Mouse (Mus musculus) common myeloid progenitor, adult 5-6 weeks (primary cell): Measurements from ENCODE around the gene Elf2. TPM values are rescaled to one million over a fixed set of nuclear protein-coding genes. Genes with fewer than 3 reads are reported as not detected.
"Not testable (repeated sequence)": the region's sequence is repeated elsewhere in the genome, so short reads cannot be mapped to it uniquely, and the experiment has no call there.

Experiments used
- ATAC-seq: replicated peaks from 2 replicates; pipeline ENCODE4 v1.8.0; 2016; ENCODE audit warnings: low read depth, mild to moderate bottlenecking, moderate TSS enrichment, inconsistent platforms; ENCODE audit not compliant: poor library complexity, severe bottlenecking
- total RNA-seq: library from RNA; stranded (forward); fragments of 200-1000, 187-1606 nt; gene quantifications from 2 replicates; pipeline ENCODE4 v1.2.3, GENCODE M21; 2017

Gene Elf2
- total RNA-seq, 1 experiment from 2014 or later: 129 TPM

DNA sequence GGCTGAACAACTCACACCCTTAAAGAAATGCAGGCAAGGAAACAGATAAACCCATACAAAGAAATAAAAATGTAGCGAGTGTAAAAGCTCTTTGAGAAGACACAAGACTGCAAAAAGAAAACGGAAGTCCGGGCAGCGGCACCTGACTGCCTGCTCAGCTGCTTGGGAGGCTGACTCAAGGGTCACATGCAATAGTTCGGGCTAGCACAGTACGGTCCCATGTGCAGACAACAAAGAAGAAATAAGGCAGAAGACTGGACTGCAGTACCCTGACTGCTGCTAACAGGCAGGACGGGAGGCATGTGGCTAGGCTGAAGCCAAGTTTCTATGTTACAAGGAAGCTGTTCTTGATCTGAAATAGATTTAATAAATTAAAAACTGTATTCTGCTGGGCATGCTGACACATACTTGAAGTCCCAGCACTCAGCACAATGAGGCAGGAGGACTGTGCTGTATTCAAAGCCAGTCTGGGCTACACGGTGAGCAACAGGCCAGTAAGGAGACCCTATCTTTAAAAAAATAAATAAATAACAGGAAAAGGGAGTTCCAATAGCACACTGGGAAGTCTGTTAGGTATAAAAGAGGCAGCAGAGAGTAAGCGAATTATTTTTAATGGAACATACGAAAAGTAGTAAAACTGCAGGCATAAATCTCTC, 7.1 kb downstream of the Elf2 start:
- peak; percentile 80 for ATAC-seq

DNA sequence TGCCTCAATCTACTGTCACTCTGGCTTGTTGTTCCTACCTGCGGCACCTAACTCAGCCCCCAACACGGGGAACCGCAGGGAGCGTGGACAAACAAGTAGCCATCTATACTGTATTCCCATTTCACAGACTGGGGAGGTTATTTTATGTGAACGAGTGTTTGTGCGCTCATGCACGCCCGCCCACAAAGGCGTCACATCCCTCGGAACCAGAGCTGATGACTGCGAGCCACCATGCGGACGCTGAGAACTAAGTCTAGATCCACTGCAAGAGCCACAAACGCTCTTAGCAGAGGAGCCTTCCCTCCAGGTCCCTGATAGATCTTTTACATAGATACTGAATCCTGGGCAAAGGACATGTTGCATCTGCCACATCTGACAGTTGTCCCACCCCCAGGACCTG, 10.4 kb downstream of the Elf2 start:
- ATAC-seq: no peak

DNA sequence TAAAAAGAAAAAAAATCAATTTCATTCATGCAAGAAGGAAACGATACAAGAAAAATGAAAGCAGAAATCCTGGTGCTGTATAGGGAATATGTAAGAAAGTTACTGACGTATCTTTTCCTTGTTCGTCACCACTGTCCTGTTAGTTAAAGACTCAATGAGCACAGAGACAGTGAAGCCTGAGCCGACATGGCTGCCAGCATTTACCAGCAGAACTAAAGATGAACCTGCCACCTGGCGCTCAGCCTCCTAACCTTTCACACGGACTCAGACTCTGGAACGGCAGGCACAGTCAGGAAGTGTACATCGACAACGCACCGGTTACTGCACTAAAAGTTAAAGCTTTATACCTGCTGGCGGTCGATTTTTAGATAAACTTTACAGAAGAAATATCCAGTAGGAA, 11.9 kb downstream of the Elf2 start:
- ATAC-seq: no peak

DNA sequence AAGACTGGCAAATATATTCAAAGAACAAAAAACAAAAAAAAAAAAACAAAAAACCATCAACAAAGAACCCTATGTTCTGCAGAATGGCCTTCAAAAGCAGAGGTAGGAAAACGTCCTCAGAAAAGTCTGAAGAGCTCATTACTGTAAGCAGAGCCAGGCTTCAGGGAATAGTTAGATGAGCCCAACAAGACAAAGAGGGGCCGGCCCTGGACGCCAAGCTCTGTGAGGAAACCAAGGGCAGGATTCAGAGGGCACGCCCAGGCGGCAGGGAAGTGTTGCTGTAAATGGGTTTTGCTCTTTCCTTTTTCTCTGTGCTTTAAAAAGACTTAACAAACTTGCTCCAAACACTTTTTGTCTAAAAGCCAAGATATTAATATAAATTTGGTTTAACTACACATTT, 12.6 kb downstream of the Elf2 start:
- no peak for ATAC-seq

DNA sequence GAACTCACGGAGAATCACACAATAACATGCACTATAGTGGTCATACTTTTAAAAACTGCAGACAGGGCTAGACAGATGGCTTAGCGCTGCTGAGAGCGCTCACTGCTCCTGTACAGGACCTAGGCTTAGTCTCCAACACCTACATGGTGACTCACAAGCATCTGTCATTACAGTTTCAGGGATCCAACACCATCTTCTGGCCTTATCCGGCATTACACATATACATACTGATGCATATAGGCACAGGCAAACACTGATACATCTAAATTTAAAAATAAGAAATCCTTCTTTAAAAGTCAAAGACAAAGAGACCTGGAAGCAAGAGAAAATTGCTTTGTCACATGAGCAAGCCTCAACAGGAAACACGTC, 13.1 kb downstream of the Elf2 start:
- peak; percentile 22 for ATAC-seq

- peak; percentile 64 for ATAC-seq
Measured at GRCm38 (mm10) chr3:51326664-51327428, 13.6 kb downstream of the Elf2 start.

- no peak for ATAC-seq
Measured at GRCm38 (mm10) chr3:51325475-51325874, 15.0 kb downstream of the Elf2 start.

- no peak for ATAC-seq
Measured at GRCm38 (mm10) chr3:51323006-51323405, 17.5 kb downstream of the Elf2 start.

DNA sequence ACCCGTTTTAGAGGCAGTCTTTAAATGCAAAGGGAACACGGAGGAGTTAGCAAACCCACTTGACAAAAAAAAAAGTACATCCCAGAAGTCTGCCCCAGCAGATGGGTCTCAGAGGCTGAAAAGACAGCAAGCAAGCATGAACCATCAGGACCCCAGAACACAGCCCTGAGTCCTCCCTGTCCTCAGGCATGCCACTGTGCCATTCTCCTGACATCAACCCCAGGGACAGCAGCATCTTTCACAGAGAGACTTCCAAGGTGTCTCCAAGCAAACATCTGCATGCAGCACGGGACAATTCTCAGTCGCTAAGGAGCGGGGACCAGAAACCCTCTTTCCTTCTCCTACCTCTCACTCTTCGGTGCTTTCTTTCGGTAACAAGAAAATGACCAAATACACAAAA, 18.1 kb downstream of the Elf2 start:
- no peak for ATAC-seq

DNA sequence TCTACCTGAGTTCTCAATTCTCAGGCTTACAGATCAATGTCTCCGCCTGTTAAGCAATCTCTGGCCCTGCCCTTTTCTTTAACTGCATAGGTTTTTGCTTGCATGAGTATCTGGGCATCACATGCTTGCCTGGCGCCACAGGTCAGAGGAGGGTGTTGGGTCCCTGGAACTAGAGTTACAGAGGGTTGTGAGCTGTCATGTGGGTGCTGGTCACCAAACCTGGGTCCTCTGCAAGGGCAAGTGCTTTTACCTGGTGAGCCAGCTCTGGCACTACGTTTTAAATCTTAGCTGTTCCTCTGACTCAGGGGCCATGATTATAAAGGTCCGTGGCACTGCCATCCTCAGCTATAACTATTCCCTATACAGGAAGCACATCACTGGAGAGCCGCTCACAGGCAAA, 19.3 kb downstream of the Elf2 start:
- ATAC-seq: no peak

GRCm38 (mm10) chr3:51318053-51318452, 22.4 kb downstream of the Elf2 start:
- not testable (repeated sequence) for ATAC-seq

DNA sequence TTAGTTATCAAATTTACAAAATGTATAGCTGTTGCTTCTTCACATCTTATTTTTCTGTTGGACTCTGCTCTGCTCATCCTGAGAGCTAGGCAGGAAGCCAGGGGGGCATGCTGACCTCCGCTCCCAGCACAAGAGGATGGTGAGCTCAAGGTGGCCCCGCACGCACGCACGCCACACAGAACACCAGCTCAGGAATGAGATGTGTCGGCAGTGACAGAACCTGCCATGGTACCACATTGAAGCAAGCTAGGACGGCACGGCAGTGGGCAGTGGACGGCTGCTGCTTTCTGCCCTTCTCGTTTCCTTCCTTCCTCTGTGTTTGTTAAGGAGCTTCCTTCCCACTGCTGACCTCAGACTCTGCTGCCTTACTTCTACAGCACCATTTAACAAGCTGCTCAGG, 23.6 kb downstream of the Elf2 start:
- ATAC-seq: no peak

- peak; percentile 88 for ATAC-seq
Measured at GRCm38 (mm10) chr3:51311638-51312037, 28.8 kb downstream of the Elf2 start.

DNA sequence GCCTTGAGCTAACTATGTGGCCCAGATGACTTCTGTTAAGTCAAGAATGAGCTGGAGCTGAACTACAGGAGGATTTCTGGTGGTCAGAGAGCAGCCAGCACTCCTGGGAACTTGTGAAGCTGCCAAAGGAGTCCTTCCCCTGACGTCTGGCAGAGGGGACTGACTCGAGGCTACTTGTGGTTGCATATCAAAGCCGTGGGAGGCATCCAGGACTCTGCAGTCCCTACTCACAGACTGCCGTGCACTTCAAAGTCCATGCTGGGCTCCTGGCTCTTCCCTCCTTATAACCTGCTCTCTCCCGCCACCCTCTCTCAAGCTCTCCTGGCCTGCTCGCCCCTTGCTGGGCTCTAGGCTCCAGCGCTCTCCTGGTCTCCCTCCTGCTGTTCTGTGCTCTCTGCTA, 30.4 kb downstream of the Elf2 start:
- ATAC-seq: 0 out of 2 replicates have a peak, but pooled peaks have one; percentile 10

- ATAC-seq: no peak
Measured at GRCm38 (mm10) chr3:51306621-51307020, 33.8 kb downstream of the Elf2 start.

DNA sequence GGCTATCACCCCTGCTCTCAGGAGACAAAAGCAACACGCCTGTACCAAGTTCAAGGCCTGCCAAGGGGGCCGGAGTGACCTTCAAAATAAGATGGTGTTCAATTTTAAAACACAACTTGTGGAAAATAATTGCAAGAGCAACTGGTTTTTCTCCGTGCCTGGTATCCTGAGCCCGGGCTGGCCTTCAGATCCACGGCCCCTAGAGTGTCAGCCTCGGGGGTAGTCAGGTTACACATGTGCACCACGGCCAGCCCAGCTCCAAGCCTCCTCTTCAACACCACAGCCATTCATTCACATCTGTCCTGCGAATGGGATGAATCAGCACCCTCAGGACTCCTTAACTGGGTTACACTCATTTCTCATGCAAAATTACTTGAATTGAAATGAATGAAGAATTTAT, 34.5 kb downstream of the Elf2 start:
- no peak for ATAC-seq

GRCm38 (mm10) chr3:51302971-51303476, 37.4 kb downstream of the Elf2 start:
- ATAC-seq: no peak

- no peak for ATAC-seq
Measured at GRCm38 (mm10) chr3:51301583-51301982, 38.9 kb downstream of the Elf2 start.

DNA sequence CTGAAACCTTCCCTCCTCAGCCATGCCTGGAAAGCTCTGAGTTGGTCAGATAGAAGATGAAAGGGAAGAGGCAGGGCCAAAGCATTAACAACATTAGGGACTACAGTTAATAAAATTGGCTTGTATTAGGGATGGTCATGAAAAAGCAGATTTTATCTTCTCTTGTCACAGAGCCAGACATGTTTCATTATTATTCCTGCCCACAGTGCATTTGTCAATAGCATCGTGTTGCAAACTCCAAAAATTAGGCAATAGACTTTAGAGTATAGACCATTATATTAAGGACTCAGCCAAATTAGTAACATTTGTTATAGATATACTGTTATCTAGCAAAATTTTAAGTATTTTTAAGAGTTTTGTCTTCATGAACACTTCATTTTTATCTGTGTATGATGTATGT, 43.7 kb downstream of the Elf2 start:
- no peak for ATAC-seq

DNA sequence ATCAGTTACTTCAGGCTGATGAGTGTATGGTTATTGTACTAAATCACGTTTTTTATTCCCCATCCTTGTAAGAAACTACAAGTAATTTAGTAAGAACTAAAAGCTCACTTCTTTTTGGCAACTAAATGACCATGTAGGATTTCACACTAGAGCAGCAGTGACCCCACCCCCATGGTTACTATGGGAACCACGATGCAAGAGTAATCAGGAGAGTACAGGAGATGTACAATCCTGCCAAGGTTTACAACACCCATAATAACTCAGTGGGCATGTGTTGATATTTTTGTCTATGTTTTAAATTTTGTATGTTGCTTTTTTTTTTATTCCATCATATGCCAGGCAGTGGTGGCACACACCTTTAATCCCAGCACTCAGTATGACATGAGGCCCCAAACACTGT, 45.2 kb downstream of the Elf2 start:
- ATAC-seq: peak; percentile 52; the same call in 1 of the 2 replicates

GRCm38 (mm10) chr3:51294251-51294650, 46.2 kb downstream of the Elf2 start:
- no peak for ATAC-seq
